Mouse (Mus musculus) limb, embryonic 14.5 days (tissue): ENCODE results near the gene Fgf22. TPM values are rescaled to one million over a fixed set of nuclear protein-coding genes. Genes with fewer than 3 reads are reported as not detected.

ENCODE experiments used
- ATAC-seq: fragments of 200-750 bp; cut with Nextera tagmentation; 2 replicates; pipeline ENCODE4 v1.8.0; 2017; ENCODE audit warnings: low read depth, moderate number of reproducible peaks, moderate TSS enrichment; ENCODE audit not compliant: low FRiP score
- DNase-seq: peaks from one replicate; pipeline ENCODE4 v3.0.0-alpha.2; 2015; ENCODE audit warnings: low spot score
- H3K27ac ChIP-seq: fragments of 300-500 bp; sonication (generic); replicated peaks from 2 replicates; pipeline ENCODE4 v1.5.1; 2014; ENCODE audit warnings: low read depth, mild to moderate bottlenecking, low read length, moderate library complexity, mixed read lengths
- H3K27me3 ChIP-seq: fragments of 300-500 bp; sonication (generic); 2 replicates; pipeline ENCODE4 v1.6.1; 2014; ENCODE audit warnings: low read length, mixed read lengths; ENCODE audit not compliant: control insufficient read depth, insufficient read depth
- H3K36me3 ChIP-seq: fragments of 300-500 bp; sonication (generic); 2 replicates; pipeline ENCODE4 v1.6.1; 2014; ENCODE audit warnings: mild to moderate bottlenecking, low read length, moderate library complexity, mixed read lengths; ENCODE audit not compliant: control insufficient read depth, insufficient read depth
- H3K4me1 ChIP-seq: fragments of 300-500 bp; sonication (generic); 2 replicates; pipeline ENCODE4 v1.6.1; 2014; ENCODE audit warnings: antibody characterized with exemption, low read length, mixed read lengths; ENCODE audit not compliant: control insufficient read depth, insufficient read depth
- H3K4me2 ChIP-seq: fragments of 300-500 bp; sonication (generic); replicated peaks from 2 replicates; pipeline ENCODE4 v1.6.1; 2014; ENCODE audit warnings: low read depth, mild to moderate bottlenecking, low read length, moderate library complexity; ENCODE audit not compliant: severe bottlenecking
- H3K4me3 ChIP-seq: fragments of 300-500 bp; sonication (generic); replicated peaks from 2 replicates; pipeline ENCODE4 v1.5.1; 2014; ENCODE audit warnings: low read length
- H3K9ac ChIP-seq: fragments of 300-500 bp; sonication (generic); 2 replicates; pipeline ENCODE4 v1.6.1; 2014; ENCODE audit warnings: mild to moderate bottlenecking, low read depth, low read length, moderate library complexity; ENCODE audit not compliant: severe bottlenecking
- H3K9me3 ChIP-seq: fragments of 300-500 bp; sonication (generic); 2 replicates; pipeline ENCODE4 v1.6.1; 2016; ENCODE audit warnings: low read length; ENCODE audit not compliant: control insufficient read depth
- POLR2A ChIP-seq: fragments of 200-500 bp; IDR thresholded peaks from 2 replicates; pipeline ENCODE4 v1.8.0; 2012; ENCODE audit warnings: inconsistent platforms, mild to moderate bottlenecking, moderate library complexity, borderline replicate concordance; ENCODE audit not compliant: insufficient read depth, insufficient read length; ENCODE audit errors: extremely low read depth
- WGBS: fragments of 180-500 bp; shearing (Covaris S2); extraction: QIAGEN DNeasy Blood & Tissue Kit; methylation state at CpG from one replicate; pipeline ENCODE4 v1.1.7; 2014; 5-methylcytosine and 5-hydroxymethylcytosine counted together
- polyA plus RNA-seq, 2 experiments: library from polyadenylated mRNA; depleted of rRNA in 1 of 2; stranded (reverse) in 1 of 2; unstranded in 1 of 2; fragments of >200 nt; fragmentation: Nextera tagmentation in 1 of 2; extraction: Ambion mirVana in 1 of 2; gene quantifications; 2 replicates each; pipeline versions ENCODE4 v1.2.1 to v1.2.3; 2012 to 2014

The Fgf22 gene
- polyA plus RNA-seq, 2 experiments, result 0.13 to 0.21 TPM

DNA sequence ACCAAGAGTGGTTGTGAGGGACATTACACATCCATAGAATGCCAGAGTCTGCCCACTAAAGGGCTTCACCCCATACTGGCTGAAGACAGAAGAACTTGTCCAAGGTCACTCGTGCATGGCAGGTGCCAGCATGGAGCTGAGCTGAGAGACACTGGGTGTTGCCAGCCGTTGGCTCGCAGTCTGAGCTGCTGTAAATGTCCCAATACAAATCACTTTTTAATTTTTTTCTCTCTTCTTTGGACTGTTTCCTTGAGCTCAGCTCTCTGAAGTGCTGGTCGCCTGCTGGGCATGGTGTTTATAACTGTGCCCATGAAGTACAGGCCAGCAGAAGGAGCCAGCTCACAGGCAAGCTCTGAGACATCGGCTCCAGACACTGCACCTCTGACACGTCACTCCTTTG lies 31.8 kb upstream of the Fgf22 start:
- no peak for ATAC-seq
- H3K4me1 ChIP-seq, result no peaks in the 10 kb centered on the region
- no peak overlapping the region for H3K4me2 ChIP-seq
- H3K4me3 ChIP-seq, result no peak overlapping the region
- peaks cover 8% of the 10 kb centered on the region for H3K27me3 ChIP-seq
- H3K36me3 ChIP-seq, result no peaks in the 10 kb centered on the region
- no peak overlapping the region for H3K9ac ChIP-seq
- no peak for DNase-seq
- H3K9me3 ChIP-seq, result no peaks in the 10 kb centered on the region
- H3K27ac ChIP-seq, result no peak overlapping the region
- WGBS, result 72% methylated on average over 6 of the region's 6 CpGs
- no peak for TF ChIP-seq POLR2A

DNA sequence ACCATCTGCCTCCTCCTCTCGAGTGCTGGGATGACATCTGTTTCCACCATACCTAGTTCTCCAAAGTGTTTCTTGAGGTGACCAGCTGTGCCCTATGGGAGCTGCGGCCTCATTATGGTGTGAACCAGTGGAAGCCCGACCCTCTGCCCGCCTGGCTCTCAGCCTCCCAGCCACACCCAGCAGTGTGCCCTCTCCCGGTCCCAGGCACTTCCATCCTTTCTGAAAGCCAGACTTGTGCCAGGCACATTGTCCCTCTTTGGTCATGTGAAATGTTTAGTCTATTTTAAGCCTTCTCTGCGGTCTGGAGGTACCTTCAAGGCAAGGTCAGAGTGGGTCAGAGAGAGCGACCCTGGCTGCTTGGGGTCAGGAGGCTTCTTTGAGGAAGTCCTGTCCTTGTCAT lies 31.2 kb upstream of the Fgf22 start:
- Histone ChIP-seq H3K9ac (no peak overlapping the region), H3K9me3 (no peaks in the 10 kb centered on the region), H3K4me1 (no peaks in the 10 kb centered on the region), H3K4me2 (no peak overlapping the region), H3K4me3 (no peak overlapping the region), H3K27ac (no peak overlapping the region), H3K36me3 (no peaks in the 10 kb centered on the region), H3K27me3 (peaks cover 1% of the 10 kb centered on the region; the same call in 1 of the 2 replicates)
- WGBS, result 74% methylated on average over 7 of the region's 7 CpGs
- no peak for TF ChIP-seq POLR2A
- no peak for DNase-seq
- ATAC-seq, result no peak

DNA sequence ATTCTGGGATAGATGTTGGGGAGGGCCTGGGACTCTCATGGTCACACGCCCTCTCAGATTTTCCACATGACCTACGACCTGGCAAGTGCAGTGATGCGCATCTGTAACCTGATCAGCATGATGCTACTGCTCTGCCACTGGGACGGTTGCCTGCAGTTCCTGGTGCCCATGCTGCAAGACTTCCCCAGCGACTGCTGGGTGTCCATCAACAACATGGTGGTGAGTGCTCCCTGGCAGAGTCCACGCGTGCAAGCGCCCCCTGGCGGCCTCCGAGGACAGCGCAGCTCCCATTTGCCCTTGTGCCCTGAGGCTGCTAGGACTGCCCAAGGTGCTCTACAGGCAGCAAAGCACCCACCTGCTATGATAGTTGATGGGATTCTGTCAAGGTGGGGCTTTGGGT lies 28.8 kb upstream of the Fgf22 start:
- Histone ChIP-seq H3K9ac (no peak overlapping the region), H3K27me3 (no peaks in the 10 kb centered on the region), H3K4me2 (no peak overlapping the region), H3K27ac (no peak overlapping the region), H3K36me3 (no peaks in the 10 kb centered on the region), H3K9me3 (no peaks in the 10 kb centered on the region), H3K4me3 (no peak overlapping the region), H3K4me1 (no peaks in the 10 kb centered on the region)
- ATAC-seq (no peak), DNase-seq (no peak)
- TF ChIP-seq POLR2A, result no peak
- WGBS, result 44% methylated on average over 11 of the region's 11 CpGs

- no peak for TF ChIP-seq POLR2A
- H3K4me1 ChIP-seq, result no peaks in the 10 kb centered on the region
- no peak overlapping the region for H3K4me3 ChIP-seq
- WGBS, result 68% methylated on average over 28 of the region's 28 CpGs
- H3K27ac ChIP-seq, result no peak overlapping the region
- no peaks in the 10 kb centered on the region for H3K9me3 ChIP-seq
- H3K27me3 ChIP-seq, result no peaks in the 10 kb centered on the region
- DNase-seq (no peak), ATAC-seq (no peak)
- 0 out of 2 replicates have a peak, but pooled peaks cover 4% of the 10 kb centered on the region for H3K36me3 ChIP-seq
- H3K9ac ChIP-seq, result no peak overlapping the region
- H3K4me2 ChIP-seq, result no peak overlapping the region
Measured at GRCm38 (mm10) chr10:79728323-79729249, 26.3 kb upstream of the Fgf22 start.

- no peak for ATAC-seq
- TF ChIP-seq POLR2A, result no peak
- H3K4me2 ChIP-seq, result no peak overlapping the region
- no peaks in the 10 kb centered on the region for H3K4me1 ChIP-seq
- WGBS, result 92% methylated on average over 13 of the region's 13 CpGs
- H3K4me3 ChIP-seq, result no peak overlapping the region
- peaks cover 8% of the 10 kb centered on the region for H3K36me3 ChIP-seq
- DNase-seq, result no peak
- H3K9me3 ChIP-seq, result no peaks in the 10 kb centered on the region
- no peak overlapping the region for H3K9ac ChIP-seq
- H3K27ac ChIP-seq, result no peak overlapping the region
- H3K27me3 ChIP-seq, result no peaks in the 10 kb centered on the region
Measured at GRCm38 (mm10) chr10:79729357-79729965, 25.4 kb upstream of the Fgf22 start.
